Mouse (Mus musculus): ENCODE results near the gene Klc2.

- TF ChIP-seq TAL1 (IDR thresholded peaks at IDR 0.05; ENCODE audit: low read length) (no peak), GATA1 (IDR thresholded peaks at IDR 0.05; ENCODE audit: low read length) (no peak)
Observed at GRCm38 (mm10) chr19:5073028-5073427, 45.3 kb downstream of the Klc2 start.
